ENCODE assay signal across 19 mouse cellular contexts in the genomic region with DNA sequence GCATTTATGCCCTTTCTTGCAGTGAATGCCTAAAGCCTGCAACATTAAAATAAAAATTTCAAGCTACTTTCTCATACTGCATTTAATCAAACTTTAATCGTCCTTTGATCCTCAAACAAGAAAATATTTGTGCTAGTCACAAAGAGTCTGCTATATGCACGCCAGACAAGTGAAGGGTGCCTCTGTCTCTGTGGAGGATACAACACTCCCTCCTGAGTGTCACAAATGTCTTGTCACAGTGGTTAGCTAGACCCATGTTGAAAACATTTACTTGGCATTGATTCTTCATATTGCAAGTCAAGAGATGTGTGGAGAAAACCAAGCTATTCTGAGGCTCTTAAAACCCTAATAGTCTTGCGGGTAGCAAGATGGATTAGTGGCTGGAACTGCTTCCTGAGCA.
DNase-seq lines count a peak whose midpoint lies in the region; ATAC-seq and TF ChIP-seq lines count a peak whose summit lies in the region.
"Had no signal": no experiment of that assay in that cellular context is flagged by ENCODE, and none has a peak within 500 bp of the region (broad histone marks: within the 10 kb centered on the region; RNA-seq: fewer than 3 reads in every experiment).

No protein-coding gene starts in this region.

- CTCF ChIA-PET in Patski (lab: Charles Lee), result interaction anchor here (0.9 to 1.5 kb wide), 2 partner anchors 45 to 90 kb away, joined by 3 to 4 read pairs; no protein-coding TSS in a partner anchor

- no peak overlapping the region for H3K4me2 ChIP-seq in forebrain, embryonic 15.5 days (replicated peaks)
- no peak overlapping the region for H3K4me2 ChIP-seq in hindbrain, embryonic 15.5 days
- H3K4me2 ChIP-seq: heart, embryonic 15.5 days; liver, embryonic 12.5 days had no signal

- intact Hi-C loops in heart, postnatal 10 days (cut with DNase I), result no loop called here
- intact Hi-C loops in gastrocnemius, postnatal 14 days (cut with DNase I; ENCODE audit: low total_unique reads), result no loop called here

- no peaks in the 10 kb centered on the region for H3K9me3 ChIP-seq in forebrain, embryonic 15.5 days
- no peaks in the 10 kb centered on the region for H3K9me3 ChIP-seq in hindbrain, embryonic 15.5 days
- H3K9me3 ChIP-seq: heart, embryonic 15.5 days; liver, embryonic 12.5 days had no signal

- DNase-seq in heart, adult 11 months, result peak; percentile 44
- DNase-seq in heart, postnatal 10 days, result no peak
- peak; percentile 24 for DNase-seq in Patski (ENCODE audit: low read depth, low spot score)
- DNase-seq in kidney, adult 18-20 months, result no peak
- no peak for DNase-seq in gastrocnemius, postnatal 14 days
- DNase-seq in lung, postnatal 36 days, result no peak
- DNase-seq: cerebellum, adult 2 months; gastrocnemius, postnatal 25 days; kidney, adult 2 months; kidney, postnatal 14 days; lung, adult 2 months; lung, postnatal 4 days; spleen, adult 18-20 months; thymus, postnatal 36 days had no signal

- no peak for ATAC-seq in Patski
- no peak for ATAC-seq in forebrain, embryonic 15.5 days (replicated peaks)
- ATAC-seq in hindbrain, embryonic 15.5 days (ENCODE audit: low FRiP score, low read depth), result no peak; the same call in 1 of the 2 replicates

- POLR2A ChIA-PET in Patski (lab: Charles Lee), result no interaction called here

- in situ Hi-C loops in Patski (cut with MboI; ENCODE audit: low pct_unique_long_range_greater_than_20kb), result no loop called here

- no peaks in the 10 kb centered on the region for H3K27me3 ChIP-seq in Patski
- no peaks in the 10 kb centered on the region for H3K27me3 ChIP-seq in forebrain, embryonic 15.5 days
- H3K27me3 ChIP-seq in hindbrain, embryonic 15.5 days, result no peaks in the 10 kb centered on the region
- H3K27me3 ChIP-seq: CH12.LX; heart, embryonic 15.5 days; liver, embryonic 12.5 days had no signal

- H3K4me1 ChIP-seq in forebrain, embryonic 15.5 days, result peaks cover 31% of the 10 kb centered on the region
- H3K4me1 ChIP-seq in hindbrain, embryonic 15.5 days (replicated peaks), result peaks cover 18% of the 10 kb centered on the region
- H3K4me1 ChIP-seq: heart, embryonic 15.5 days; liver, embryonic 12.5 days had no signal

- no peaks in the 10 kb centered on the region for H3K36me3 ChIP-seq in forebrain, embryonic 15.5 days
- H3K36me3 ChIP-seq in hindbrain, embryonic 15.5 days, result peaks cover 5% of the 10 kb centered on the region; the same call in 1 of the 2 replicates
- H3K36me3 ChIP-seq: heart, embryonic 15.5 days had no signal

- no peak for TF ChIP-seq CTCF in Patski (IDR thresholded peaks at IDR 0.05)

- 23% methylated on average over 3 of the region's 3 CpGs for WGBS in forebrain, embryonic 15.5 days
- WGBS in hindbrain, embryonic 15.5 days, result 20% methylated on average over 3 of the region's 3 CpGs

- no peak overlapping the region for H3K4me3 ChIP-seq in forebrain, embryonic 15.5 days
- no peak overlapping the region for H3K4me3 ChIP-seq in hindbrain, embryonic 15.5 days
- H3K4me3 ChIP-seq: heart, embryonic 15.5 days; liver, embryonic 12.5 days had no signal

- peak overlapping the region; percentile 46 for H3K27ac ChIP-seq in forebrain, embryonic 15.5 days (replicated peaks)
- 0 out of 2 replicates have a peak overlapping the region, but pooled peaks have one; percentile 2 for H3K27ac ChIP-seq in hindbrain, embryonic 15.5 days (replicated peaks)
- H3K27ac ChIP-seq: heart, embryonic 15.5 days; liver, embryonic 12.5 days had no signal

- no peak overlapping the region for H3K9ac ChIP-seq in forebrain, embryonic 15.5 days (replicated peaks)
- no peak overlapping the region for H3K9ac ChIP-seq in hindbrain, embryonic 15.5 days
- H3K9ac ChIP-seq: heart, embryonic 15.5 days; liver, embryonic 12.5 days had no signal

Comparison
In these comparisons a context has a peak if more than half of its experiments do, and no peak if none do; other contexts are left out.
1. DNase-seq: peak in heart, adult 11 months (single experiment) and Patski (single experiment); none in heart, postnatal 10 days (0 of 2), kidney, adult 18-20 months (single experiment), gastrocnemius, postnatal 14 days (single experiment) and lung, postnatal 36 days (single experiment).